Mouse (Mus musculus) small intestine, adult 2 months (tissue): Measurements from ENCODE around the gene Zfp369.

ENCODE experiments used
- CTCF ChIP-seq: fragments of 200-500 bp; IDR thresholded peaks from 2 replicates; pipeline ENCODE4 v1.5.1; 2012; ENCODE audit warnings: low read depth, mild to moderate bottlenecking, control low read depth, inconsistent platforms, low read length, moderate library complexity, mixed read lengths; ENCODE audit not compliant: insufficient replicate concordance, insufficient read length; ENCODE audit errors: extremely low read depth
- POLR2A ChIP-seq: fragments of 200-500 bp; IDR thresholded peaks from 2 replicates; pipeline ENCODE4 v1.6.1; 2012; ENCODE audit warnings: low read depth, mild to moderate bottlenecking, control low read depth, inconsistent platforms, low read length, moderate library complexity

GRCm38 (mm10) chr13:65311826-65312225 lies 33.2 kb downstream of the Zfp369 start:
- TF ChIP-seq CTCF (no peak), POLR2A (no peak)
